Mouse (Mus musculus): ENCODE results near the gene Gns.
"Not testable (repeated sequence)": the region's sequence is repeated elsewhere in the genome, so short reads cannot be mapped to it uniquely, and the experiment has no call there.

Gns gene

DNA sequence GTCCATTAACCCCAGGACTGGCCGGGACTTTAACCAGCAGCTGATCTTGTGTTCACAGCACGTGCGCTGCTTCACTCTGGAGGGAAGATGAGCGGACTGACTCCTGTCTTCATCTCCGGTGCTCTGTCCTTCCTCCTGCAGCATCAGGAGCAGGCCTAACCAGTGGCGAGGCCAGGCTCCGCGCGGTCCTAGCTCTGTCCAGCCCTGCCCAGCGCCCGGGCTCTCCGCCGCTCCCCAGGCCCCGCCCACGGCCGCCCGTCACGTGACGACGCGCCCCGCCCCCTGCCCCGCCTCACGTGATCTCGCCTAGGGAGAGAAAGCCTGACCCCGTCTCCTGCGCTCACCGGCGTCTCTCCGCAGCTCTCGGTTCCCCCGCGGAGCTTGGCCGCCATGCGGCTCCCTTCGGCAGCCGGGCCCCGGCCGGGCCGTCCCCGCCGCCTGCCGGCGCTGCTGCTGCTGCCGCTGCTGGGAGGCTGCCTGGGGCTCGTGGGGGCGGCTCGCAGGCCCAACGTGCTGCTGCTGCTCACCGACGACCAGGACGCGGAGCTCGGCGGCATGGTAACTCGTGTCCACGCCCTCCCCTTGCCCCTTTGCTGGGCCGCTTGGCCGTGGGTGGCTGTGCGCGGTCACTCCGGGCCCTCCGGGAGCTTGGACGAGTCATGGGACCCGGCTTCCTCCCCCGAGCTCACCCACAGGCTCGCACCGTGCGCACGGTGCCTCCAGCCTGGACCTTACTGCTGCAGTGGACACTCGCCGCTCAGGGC, at the start of gene Gns:
Gene Gns (plus strand): TSS at position 290 of the 764 bp plus-strand sequence.
- DNase-seq (ENCODE audit: extremely low spot score): peak; percentile 99

DNA sequence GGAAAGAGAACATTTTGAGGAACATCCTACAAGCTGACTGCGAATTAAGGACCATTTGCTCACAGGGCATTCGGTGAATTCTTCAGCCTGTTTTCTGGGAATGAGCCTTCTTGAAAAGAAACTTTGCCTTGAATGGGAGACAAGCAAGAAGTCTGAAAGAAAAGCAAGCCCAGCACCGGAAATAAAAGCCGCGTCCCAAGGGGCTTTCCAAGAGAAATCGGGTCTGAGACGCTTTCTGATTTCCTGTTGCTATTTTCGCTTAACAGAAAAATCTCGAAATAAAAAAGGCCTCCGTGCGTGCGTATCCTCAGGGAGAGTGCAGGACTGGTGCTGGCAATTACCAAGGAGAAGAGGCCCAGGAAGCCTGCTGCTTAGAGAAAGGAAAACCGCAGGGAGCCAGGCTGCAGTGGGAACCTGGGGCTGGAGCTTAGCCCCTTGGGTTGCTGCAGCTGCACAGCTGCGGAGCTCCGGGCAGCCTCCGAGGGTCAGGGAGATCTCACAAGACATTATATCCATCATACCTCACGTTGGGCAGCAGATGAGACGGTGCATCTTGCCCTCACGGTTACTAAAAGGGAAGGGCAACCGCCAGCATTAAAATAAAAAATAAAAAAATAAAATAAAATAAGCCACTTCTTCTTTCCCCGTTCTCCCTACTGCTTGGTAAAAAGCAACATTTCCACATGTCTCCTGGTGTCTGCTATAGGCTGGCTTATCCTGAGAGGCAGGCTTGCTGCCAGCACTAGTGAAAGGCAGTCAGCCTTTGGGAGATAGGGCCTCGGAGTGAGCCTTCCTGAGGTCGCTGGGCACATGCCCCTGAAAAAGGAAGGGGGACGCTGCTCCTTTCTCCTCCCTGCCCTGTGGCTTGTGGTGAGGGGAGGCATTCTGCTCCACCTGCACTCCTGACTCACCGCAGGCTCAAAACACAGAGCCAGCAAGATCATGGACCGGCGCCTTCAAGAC, 49.3 kb upstream of the Gns start:
- no peak for DNase-seq (ENCODE audit: extremely low spot score)

DNA sequence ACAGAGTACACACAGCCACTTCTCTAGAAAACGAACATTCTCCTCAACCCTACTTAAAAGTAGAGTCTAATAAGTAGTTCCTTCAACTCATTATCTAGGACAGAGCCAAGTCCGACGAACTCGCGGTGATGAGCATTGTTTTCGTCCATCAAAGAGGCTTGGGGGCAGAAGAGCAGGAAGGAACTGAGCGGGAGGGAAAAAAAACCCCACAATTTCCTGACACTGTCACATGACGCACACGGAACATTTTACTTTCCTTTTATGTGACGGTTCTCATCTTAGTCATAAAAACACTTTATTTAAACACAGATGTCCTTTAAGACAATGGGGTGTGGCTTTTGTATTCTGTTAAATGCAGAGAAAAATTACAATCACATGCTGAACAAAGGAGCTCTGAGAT, 48.5 kb upstream of the Gns start:
- DNase-seq (ENCODE audit: extremely low spot score): no peak

DNA sequence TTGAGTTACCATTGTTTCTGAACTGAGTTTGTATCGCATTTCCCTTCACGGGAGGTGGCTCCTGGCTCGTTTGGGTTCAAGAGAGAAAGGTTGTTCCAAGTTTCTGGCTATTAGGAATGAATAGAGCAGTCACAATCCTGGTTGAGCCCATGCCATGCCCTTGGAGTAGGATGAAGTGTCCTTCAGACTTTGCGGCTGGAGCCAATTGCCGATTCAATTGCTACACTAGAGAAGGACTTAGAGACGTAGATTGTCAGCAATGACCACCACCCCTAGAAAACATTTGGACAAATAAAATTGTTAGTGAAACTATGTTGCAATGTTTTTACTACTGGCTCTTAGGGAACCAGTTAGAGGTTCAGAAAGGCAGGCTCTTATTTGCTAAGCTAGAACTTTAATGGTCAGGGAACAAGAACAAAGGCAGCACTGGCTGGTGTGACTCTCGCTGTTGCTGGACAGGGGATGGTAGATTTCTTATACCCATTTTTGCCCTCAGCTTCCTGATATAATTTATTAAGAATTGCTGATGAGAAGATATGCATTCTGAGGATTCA, 46.4 kb upstream of the Gns start:
- DNase-seq (ENCODE audit: extremely low spot score): no peak

DNA sequence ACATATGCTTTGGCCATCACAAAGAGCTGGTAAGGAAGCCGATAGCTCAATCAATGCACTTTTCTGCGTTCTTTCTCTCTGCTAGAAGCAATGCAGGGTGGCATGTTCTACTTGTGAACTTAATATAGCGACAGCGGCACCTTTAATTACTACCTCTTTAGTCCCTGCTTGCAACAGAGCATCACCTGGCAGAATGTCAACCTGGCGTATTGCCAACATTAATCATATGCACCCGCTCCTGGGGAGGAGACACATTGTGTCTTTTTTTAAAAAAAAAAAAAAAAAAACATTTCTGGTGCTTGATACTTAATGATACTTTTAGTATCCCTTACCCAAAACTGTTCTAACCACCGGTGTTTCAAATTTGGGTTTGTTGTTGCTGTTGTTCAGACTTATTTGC, 41.4 kb upstream of the Gns start:
- no peak for DNase-seq (ENCODE audit: extremely low spot score)

DNA sequence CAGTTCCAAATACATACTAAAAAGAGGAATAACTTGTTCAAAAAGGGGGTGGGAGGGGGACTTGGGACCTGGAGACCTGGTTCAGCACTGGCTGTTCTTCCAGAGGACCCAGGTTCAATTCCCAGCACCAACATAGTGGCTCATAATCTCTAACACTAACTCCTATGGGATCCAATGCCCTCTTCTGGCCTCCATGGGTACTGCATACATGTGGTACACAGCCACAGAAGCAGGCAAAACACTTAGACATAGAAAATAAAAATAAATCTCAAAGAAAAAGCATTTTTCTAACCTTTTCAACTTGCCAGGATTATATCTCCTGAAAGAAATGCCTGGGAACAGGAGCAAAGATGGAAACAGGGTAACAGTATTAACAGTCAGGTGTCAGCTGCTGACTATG, 38.7 kb upstream of the Gns start:
- DNase-seq (ENCODE audit: extremely low spot score): no peak

DNA sequence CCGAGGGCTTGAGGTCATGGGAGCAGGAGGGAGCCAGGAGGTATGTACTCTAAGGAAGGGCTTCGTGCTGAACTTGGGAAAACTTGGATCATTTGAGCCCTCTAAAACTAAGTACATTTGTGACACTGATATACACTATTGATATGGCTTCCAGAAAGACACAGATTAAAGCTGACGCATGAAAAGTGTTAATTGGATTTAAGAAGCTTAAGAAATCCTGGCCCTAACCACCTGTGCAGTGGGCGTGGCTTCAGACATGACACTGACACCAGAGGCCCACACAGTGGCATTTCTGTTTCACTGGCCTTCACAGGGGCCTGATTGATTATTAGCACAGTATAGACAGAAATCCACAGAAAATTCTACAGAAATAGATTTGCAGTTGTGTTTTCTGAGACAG, 35.3 kb upstream of the Gns start:
- no peak for DNase-seq (ENCODE audit: extremely low spot score)

DNA sequence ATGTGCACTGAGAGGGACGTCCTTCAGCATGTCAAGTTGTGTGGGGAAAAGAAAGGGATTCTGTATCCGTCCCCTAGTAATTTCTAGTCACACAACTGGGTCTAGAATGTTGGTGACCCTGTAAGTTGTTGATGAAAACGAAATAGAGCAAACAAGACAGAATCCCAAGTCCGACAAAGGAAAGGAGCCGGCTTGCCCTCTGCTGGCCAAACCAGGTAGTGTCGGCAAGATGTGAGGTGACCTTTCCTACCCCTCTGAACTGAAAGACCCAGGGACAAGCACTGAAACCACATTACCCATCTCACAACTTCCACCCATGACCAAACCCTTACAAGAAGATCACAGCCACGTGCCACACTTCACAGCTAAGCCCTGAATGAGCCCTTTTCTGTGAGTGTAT, 34.0 kb upstream of the Gns start:
- peak; percentile 68 for DNase-seq (ENCODE audit: extremely low spot score)

DNA sequence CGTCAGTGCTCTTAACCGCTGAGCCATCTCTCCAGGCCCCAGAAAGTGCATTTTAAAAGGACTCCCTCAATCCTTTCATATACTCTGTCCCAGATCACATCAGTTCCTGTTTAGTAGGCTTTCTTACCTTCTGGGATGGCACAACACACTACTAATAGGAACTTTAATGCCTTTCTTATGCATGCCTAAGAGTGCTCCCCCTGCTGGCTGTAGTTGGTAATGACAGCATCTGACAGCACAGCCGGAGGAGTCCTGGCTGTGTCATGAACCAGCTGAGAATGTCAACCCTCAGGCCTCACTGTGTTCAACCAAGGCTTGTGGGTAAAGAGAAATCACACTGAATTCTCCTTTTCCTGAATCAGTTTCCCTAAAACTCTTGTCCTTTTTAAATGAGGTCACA, 30.3 kb upstream of the Gns start:
- DNase-seq (ENCODE audit: extremely low spot score): peak; percentile 39

DNA sequence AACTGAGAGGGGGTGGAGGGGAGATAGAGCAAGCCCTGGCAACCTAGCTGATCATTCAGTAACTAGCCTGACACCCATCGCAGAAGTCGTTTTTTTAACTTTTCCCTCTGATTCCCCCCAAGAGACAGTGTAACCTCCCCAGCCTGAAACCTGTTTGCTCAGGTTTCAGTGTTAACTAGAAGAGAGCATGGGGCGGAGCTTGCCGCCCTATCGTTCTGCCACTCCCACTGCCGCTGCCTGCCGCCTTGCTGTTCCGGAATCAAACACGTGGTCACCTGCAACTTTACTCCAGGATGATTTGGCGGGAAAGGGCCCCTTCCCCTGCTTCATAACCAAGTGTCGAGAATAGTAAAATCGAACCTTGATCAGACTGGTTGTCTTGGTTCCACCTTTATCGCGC, 28.4 kb upstream of the Gns start:
- not testable (repeated sequence) for DNase-seq (ENCODE audit: extremely low spot score)

DNA sequence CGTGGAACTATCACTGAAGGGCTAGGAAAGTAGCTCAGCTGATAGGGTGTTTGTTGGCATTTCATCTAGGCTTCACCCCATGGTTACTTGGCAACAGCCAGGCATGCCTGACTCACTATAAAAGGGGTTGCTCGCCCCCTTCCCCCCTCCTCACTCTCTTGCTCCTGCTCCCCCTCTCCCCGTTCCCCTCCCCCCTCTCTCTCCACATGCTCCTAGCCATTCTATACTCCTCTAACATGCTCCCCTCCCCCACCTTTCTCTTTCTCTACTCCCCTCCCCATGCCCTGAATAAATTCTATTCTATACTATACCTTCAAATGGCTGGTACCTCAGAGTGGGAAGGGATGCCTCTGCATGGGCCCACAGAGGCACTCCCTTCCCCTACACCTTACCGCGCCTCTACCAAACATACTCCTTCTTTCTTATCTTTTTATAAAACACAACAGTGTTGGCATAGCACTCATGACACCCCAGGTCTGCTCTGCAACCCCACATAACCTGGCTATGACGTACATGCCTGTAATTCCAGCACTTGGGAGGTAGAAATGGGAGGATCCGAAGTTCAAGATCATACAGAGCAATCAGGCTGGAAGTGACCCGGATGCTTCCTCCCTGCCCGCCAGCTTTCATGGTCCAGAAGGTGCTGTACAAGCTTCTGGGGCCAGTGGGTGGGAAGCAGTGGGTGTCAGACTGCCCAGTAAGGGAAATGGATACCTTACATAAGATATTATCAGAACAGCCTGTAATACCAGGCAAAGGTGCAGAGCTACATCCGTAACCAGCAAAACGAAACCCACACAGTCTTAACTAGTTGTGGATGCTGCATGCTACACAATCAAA, 23.9 kb upstream of the Gns start:
- DNase-seq (ENCODE audit: extremely low spot score): no peak

DNA sequence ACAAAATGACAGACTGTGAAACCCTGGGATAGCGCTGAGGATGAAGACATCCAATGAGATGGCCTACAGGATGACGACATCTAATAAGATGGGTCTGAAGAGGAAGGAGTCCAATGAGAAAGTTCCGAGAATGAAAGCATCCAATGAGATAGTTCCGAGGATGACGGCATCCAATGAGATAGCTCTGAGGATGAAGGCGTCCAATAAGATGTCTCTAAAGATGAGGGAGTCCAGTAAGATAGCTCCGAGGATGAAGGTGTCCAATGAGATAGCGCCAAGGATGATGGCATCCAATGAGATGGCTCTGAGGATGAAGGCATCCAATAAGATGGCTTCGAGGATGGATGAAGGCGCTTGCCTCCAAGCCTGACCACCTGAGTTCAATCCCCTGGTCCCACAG, 22.6 kb upstream of the Gns start:
- DNase-seq (ENCODE audit: extremely low spot score): no peak

DNA sequence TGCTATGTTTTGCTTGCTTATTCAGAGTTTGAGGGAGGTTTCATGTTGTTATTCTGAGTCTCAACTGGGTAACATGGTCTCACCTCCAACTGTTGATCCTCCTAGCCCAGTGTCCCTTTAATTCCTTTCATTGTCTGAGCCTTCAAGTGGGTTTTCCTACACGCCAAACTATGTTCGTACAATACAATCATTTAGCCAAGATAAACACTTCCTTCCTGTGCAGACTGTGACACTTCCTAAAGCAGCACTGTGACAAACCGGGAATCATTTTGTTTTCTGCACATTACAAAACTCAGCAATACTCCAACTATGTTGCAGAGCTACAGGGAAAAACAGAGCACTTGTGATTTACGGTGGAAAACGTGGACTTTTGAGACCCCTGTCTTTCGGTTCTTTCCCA, 21.0 kb upstream of the Gns start:
- no peak for DNase-seq (ENCODE audit: extremely low spot score)

DNA sequence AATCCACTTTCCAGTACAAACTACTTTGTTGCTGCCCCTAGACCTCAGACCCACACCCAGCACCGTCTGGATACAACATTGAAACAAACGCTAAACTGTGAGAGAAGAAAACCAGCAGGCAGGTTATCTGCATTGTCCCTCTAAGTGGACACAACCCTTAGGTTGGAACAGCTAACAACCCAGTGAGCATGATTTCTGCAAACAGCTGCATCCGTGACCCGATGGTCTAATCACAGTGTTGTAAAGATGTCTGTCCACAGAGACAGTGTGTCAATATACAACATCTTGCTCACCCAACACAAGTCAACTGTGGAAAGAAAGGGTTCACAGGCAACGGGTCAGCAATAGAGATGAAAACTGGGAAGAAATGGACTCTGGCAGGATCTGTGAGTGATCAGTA, 15.6 kb upstream of the Gns start:
- no peak for DNase-seq (ENCODE audit: extremely low spot score)

DNA sequence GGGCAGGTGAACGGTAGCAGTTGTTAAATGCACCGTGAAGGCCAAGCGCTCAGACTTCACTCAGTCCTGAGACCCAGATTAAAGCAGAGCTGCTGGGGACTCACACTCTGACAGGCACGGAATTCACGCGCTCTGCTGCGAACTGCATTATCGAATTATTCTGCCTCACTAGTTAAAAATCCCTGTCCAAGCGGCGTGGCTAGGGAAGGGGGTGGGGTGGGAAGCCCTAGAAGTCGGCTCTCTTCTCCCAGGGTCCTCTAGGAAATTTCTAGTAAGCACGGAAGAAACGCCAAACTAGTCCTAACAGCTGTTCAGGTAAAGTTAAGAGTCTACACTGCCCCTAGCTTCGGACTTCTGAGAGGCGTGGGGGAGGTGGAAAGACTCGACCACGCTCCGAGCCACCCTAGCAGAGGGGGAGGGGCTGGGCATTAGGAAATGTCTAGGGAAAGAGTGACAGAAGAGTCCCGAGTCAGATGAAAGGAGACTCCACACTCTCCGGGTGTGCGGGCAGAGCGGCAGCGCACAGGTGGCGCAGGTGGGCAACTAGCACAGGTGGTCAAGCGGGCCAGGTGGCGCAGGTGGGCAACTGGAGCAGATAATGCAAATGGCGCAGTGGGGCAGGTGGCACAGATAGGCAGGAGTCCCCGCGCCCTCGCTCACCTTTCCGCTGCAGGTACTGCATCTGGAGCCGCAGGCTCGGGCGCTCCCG, 14.4 kb upstream of the Gns start:
- DNase-seq (ENCODE audit: extremely low spot score): peak; percentile 52

DNA sequence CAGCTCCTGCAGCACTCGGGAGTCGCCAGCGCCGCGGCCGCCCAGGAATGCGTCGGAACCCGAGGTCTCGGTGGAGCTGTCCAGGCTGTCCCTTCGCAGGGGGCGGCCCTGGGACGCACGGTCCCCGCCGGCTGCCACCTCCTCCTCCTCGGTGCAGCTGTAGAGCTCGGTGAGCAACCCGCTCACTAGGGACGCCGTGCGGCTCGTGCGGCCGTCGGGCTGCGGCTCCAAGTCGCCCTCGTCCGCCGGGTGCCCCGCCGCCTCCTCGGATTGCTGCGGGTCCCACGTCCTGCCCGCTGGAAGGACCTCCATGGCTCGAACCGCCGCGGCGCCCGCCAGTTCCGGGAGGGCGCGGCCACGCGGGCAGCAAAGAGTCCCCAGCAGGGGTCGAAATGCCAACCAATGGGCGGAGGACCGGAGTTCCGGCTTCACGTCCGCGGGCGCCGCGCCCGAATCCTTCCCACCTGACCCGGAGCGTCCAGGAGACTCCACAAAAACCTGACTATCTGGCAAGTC, 13.8 kb upstream of the Gns start, which contains the start of gene Tbc1d30:
Gene Tbc1d30 (minus strand): TSS at position 213 of the 516 bp plus-strand sequence.
- peak; percentile 53 for DNase-seq (ENCODE audit: extremely low spot score)

DNA sequence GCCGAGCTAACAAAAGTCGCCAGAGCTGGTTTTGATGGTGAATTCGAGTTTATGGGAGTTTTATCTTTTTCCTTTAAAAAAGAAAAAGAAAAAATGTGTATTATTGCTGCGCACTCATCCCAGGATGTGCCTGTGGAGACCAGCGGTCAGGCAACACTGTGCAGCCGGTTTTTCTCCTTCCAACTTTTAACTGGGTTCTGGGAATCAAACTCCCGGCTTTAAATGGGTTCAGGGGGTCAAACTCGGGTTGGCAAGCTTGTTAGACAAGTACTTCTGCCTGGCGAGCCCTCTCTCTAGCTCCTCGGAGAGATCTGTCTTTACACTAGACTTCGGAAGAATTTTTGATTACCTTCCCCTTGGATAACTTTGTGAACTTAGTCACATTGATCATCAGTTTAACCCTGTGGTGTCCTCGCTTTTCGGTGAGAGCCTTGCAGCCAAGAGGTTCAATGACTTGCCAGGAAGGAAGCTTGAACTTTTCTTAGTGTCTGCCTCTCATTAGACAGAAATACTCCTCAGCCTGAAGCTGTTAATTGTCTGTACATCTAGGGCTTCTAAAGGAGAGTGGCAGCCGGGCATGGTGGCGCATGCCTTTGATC, 13.1 kb upstream of the Gns start:
- DNase-seq (ENCODE audit: extremely low spot score): no peak

DNA sequence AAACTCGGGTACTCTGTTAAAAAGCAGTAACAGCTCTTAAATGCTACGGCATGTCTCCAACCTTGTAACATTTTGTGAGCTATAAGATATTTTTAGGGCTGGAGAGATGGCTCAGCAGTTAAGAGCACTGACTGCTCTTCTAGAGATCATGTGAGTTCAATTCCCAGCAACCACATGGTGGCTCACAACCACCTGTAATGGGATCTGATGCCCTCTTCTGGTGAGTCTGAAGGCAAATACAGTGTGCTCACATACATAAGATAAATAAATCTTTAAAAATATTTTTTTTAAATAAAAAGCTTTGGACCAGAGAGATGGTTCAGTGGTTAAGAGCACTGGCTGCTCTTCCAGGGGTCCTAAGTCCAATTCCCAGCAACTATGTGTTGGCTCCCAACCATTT, 4.5 kb upstream of the Gns start:
- DNase-seq (ENCODE audit: extremely low spot score): no peak

DNA sequence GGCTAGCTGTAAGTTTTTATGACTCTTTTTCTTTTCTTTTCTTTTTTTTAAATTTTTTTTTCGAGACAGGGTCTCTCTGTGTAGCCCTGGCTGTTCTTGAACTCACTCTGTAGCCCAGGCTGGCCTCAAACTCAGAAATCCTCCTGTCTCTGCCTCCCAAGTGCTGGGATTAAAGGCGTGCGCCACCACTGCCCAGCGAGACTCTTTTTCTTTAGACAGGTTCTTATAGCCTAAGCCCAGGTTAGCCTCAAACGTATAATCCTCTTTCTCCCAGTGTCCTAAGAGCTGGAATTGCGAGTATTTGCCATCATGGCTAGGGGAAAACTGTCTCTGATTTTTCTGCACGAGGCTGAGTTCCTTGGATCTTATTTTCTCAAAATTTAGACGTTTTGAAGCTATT, 1.7 kb upstream of the Gns start:
- DNase-seq (ENCODE audit: extremely low spot score): no peak

DNA sequence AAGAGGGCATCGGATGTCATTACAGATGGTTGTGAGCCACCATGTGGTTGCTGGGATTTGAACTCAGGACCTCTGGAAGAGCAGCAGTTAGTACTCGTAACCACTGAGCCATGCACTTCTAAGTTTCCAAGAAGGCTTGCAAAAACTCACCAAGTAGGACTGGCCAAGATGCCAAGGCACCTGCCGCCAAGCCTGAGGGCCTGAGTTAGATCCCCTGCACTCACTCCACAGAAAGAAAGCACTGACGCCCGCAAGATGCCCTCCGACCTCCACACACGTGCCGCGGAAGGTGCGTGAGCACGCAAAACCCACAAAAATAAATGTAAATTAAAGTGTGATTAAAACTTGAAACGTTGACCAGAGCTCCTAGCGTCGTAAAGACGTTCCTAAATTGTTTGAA, 584 bp upstream of the Gns start:
- no peak for DNase-seq (ENCODE audit: extremely low spot score)
